Mouse (Mus musculus) bone marrow, adult 2 months (tissue): ENCODE data around the gene Nav1.

Source experiments
- CTCF ChIP-seq: fragments of 200-500 bp; IDR thresholded peaks from 2 replicates; pipeline ENCODE4 v1.5.1; 2011; ENCODE audit warnings: low read length, control low read depth; ENCODE audit not compliant: control insufficient read depth, insufficient read depth
- POLR2A ChIP-seq: fragments of 200-500 bp; IDR thresholded peaks from 2 replicates; pipeline ENCODE4 v1.6.1; 2011; ENCODE audit warnings: low read depth, mild to moderate bottlenecking, control low read depth, low read length, borderline replicate concordance; ENCODE audit not compliant: control insufficient read depth

DNA sequence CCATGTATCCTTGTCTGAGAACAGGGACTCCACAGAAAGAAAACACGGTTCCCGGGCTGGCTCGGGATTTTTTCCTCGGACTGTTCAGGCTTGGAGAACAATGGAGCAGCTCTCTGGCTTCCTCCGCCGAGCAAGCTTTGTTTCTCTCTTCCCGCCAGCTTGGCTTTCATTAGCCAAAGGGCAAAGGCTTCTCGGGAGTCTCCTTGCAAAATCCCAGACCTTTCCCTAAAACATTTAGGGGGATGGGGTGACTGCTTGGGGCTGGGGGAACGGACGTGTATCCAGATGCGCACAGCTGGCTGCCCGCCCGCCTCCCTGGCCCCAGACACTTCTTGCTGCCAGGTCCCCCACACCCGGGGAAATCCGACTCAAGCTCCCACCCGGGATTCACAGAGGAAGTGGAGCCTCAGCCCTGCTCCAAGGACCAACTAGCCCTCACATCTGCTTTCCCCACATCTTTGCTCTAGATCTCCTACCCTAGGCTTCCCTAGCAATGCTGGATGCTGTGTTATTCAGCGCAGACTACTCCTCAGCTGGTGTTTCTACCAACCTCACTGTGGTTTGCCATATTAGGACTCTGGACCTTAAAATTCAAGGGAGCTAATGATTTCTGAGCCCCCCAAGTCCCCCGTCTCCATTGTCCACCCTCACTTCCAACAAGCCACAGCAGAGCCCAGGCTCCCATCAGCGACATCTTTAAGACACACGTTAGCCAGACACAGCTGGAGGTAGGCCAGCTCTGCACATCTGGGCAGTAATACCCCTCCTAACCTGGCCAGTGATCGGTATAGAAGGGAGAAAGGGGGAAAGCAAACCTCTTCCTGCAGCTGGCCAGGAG is 23.2 kb downstream of the Nav1 start:
- TF ChIP-seq CTCF (no peak), POLR2A (no peak)
